ENCODE assay signal across 8 mouse cellular contexts in the genomic region with DNA sequence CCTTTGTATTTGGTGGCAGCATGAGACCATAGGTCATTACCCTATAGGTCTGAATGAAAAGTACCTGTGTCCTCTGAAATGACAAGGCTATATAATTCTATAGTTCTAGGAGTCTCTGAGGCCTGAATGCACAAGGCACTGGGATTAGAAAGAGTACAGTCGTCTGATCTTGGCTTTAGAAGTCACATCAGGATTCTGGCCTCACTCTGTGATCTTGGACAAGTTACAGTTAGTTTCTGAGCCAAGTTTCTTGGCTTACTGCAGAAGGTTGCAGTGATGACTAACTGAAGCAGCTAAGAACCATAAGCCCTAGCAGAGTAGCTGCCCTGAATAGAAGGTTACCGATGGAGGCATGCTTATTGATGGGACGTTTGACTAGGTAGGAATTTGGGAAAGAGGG. TPM values are rescaled to one million over a fixed set of nuclear protein-coding genes. Genes with fewer than 3 reads are reported as not detected.
DNase-seq lines count a peak whose midpoint lies in the region; ATAC-seq and TF ChIP-seq lines count a peak whose summit lies in the region.

No protein-coding gene starts in this region.

- no peak for ATAC-seq in forebrain, embryonic 15.5 days (replicated peaks)
- no peak for ATAC-seq in midbrain, embryonic 15.5 days (replicated peaks)

- peak overlapping the region; percentile 48 to 85 (median 70) for H3K4me3 ChIP-seq in CH12.LX (replicated peaks in 1 of 3; ENCODE audit: low read depth in 2 of 3, low read length in 2 of 3, poor library complexity in 1 of 3)
- peak overlapping the region; percentile 86 for H3K4me3 ChIP-seq in forebrain, embryonic 15.5 days
- no peak overlapping the region for H3K4me3 ChIP-seq in midbrain, embryonic 15.5 days

- no peak for TF ChIP-seq RAD21 in CH12.LX (IDR thresholded peaks at IDR 0.05; ENCODE audit: low read depth, low read length)

- WGBS in forebrain, embryonic 15.5 days = 40% methylated on average over 3 of the region's 3 CpGs
- 50% methylated on average over 3 of the region's 3 CpGs for WGBS in midbrain, embryonic 15.5 days

- no peak overlapping the region for H3K27ac ChIP-seq in CH12.LX (ENCODE audit: insufficient read depth, low read depth)
- H3K27ac ChIP-seq in forebrain, embryonic 15.5 days (replicated peaks) = peak overlapping the region; percentile 98; the same call in 1 of the 2 replicates
- H3K27ac ChIP-seq in midbrain, embryonic 15.5 days = no peak overlapping the region

- no peak for TF ChIP-seq EP300 in CH12.LX (IDR thresholded peaks at IDR 0.05; ENCODE audit: low read length)

- H3K4me1 ChIP-seq in CH12.LX (ENCODE audit: control insufficient read depth in 1 of 2, insufficient read depth in 2 of 2) = peaks cover 6 to 56% of the 10 kb centered on the region in 2 experiments
- peaks cover 23% of the 10 kb centered on the region for H3K4me1 ChIP-seq in forebrain, embryonic 15.5 days
- peaks cover 18% of the 10 kb centered on the region for H3K4me1 ChIP-seq in midbrain, embryonic 15.5 days

- no peaks in the 10 kb centered on the region for H3K27me3 ChIP-seq in CH12.LX (replicated peaks)
- no peaks in the 10 kb centered on the region for H3K27me3 ChIP-seq in forebrain, embryonic 15.5 days
- H3K27me3 ChIP-seq in midbrain, embryonic 15.5 days (replicated peaks) = no peaks in the 10 kb centered on the region

- peak overlapping the region; percentile 83 for H3K9ac ChIP-seq in CH12.LX (ENCODE audit: insufficient read depth, low read depth)
- peak overlapping the region; percentile 83; the same call in 1 of the 2 replicates for H3K9ac ChIP-seq in forebrain, embryonic 15.5 days (replicated peaks)
- H3K9ac ChIP-seq in midbrain, embryonic 15.5 days = no peak overlapping the region

- peaks cover 0 to 13% of the 10 kb centered on the region in 2 experiments for H3K36me3 ChIP-seq in CH12.LX (replicated peaks in 1 of 2; ENCODE audit: control insufficient read depth in 1 of 2, insufficient read depth in 1 of 2, low read length in 1 of 2)
- no peaks in the 10 kb centered on the region for H3K36me3 ChIP-seq in forebrain, embryonic 15.5 days
- H3K36me3 ChIP-seq in midbrain, embryonic 15.5 days (replicated peaks) = no peaks in the 10 kb centered on the region

- TF ChIP-seq POLR2A in CH12.LX (IDR thresholded peaks at IDR 0.05; ENCODE audit: low read depth, low read length) = no peak

- no peaks in the 10 kb centered on the region for H3K9me3 ChIP-seq in CH12.LX (replicated peaks; ENCODE audit: low read length)
- no peaks in the 10 kb centered on the region for H3K9me3 ChIP-seq in forebrain, embryonic 15.5 days
- H3K9me3 ChIP-seq in midbrain, embryonic 15.5 days = no peaks in the 10 kb centered on the region

- dilution Hi-C loops in CH12.LX (cut with MboI; ENCODE audit: extremely low pct_ligation_motif_present, extremely low pct_unique_long_range_greater_than_20kb, low sequenced_read_pairs) = no loop called here

- no peak for TF ChIP-seq CTCF in CH12.LX (conservative IDR thresholded peaks at IDR 0.05 in 1 of 2, IDR thresholded peaks at IDR 0.05 in 1 of 2; ENCODE audit: low read depth in 2 of 2, low read length in 2 of 2)

- peak overlapping the region; percentile 95 for H3K4me2 ChIP-seq in CH12.LX (ENCODE audit: insufficient read depth, low read depth, poor library complexity, severe bottlenecking)
- H3K4me2 ChIP-seq in forebrain, embryonic 15.5 days (replicated peaks) = peak overlapping the region; percentile 68
- peak overlapping the region; percentile 68 for H3K4me2 ChIP-seq in midbrain, embryonic 15.5 days

- in situ Hi-C loops in CH12.LX (cut with MboI; ENCODE audit: low pct_ligation_motif_present, low pct_unique_long_range_greater_than_20kb, low sequenced_read_pairs) = loop anchor here (10.0 kb wide), 3 partner anchors 69 to 771 kb away; no protein-coding TSS in a partner anchor

- peaks cover 19% of the 10 kb centered on the region for H3K79me2 ChIP-seq in CH12.LX (replicated peaks; ENCODE audit: control insufficient read depth, extremely low read depth, insufficient read depth, poor library complexity, severe bottlenecking)

- peak; percentile 23 to 78 for DNase-seq in adrenal gland, adult (ENCODE audit: inconsistent age in 2 of 2, low spot score in 1 of 2)
- DNase-seq in adrenal gland, postnatal 4 days (ENCODE audit: low spot score in 2 of 2) = no peak
- DNase-seq in CH12.LX (ENCODE audit: extremely low read depth) = no peak
- DNase-seq in kidney, adult 9 months = peak; percentile 70
- DNase-seq in urinary bladder, postnatal 10 days (ENCODE audit: low spot score) = no peak
- DNase-seq in frontal cortex, postnatal 25 days (ENCODE audit: low spot score in 2 of 2) = no peak

TF ChIP-seq in CH12.LX, 34 proteins besides CTCF, POLR2A, EP300 and RAD21:
- TF ChIP-seq MAFK (IDR thresholded peaks at IDR 0.05; ENCODE audit: insufficient replicate concordance, low read length) = peak; percentile 18; the same call in 1 of the 2 replicates
- 0 out of 2 replicates have a peak, but pooled peaks have one; percentile 12 for TF ChIP-seq MYC (IDR thresholded peaks at IDR 0.05; ENCODE audit: low read depth, low read length)
- TF ChIP-seq TBP (conservative IDR thresholded peaks at IDR 0.05; ENCODE audit: low read depth, low read length) = 0 out of 2 replicates have a peak, but pooled peaks have one; percentile 1
- TF ChIP-seq NRF1 (IDR thresholded peaks at IDR 0.05; ENCODE audit: low read depth, low read length) = no peak
- 0 out of 2 replicates have a peak, but pooled peaks have one; percentile 21 for TF ChIP-seq MXI1 (IDR thresholded peaks at IDR 0.05; ENCODE audit: low read depth, low read length)
- TF ChIP-seq ZC3H11A (IDR thresholded peaks at IDR 0.05; ENCODE audit: low read depth, low read length) = no peak
- 0 out of 2 replicates have a peak, but pooled peaks have one; percentile 29 for TF ChIP-seq UBTF (IDR thresholded peaks at IDR 0.05; ENCODE audit: low read depth, low read length)

RNA-seq across cellular contexts. Expression of gene Prcp, which starts 1.8 kb away (rescaled TPM):
- 10 to 100 TPM; 20.2 to 22.8 TPM for total RNA-seq in adrenal gland, postnatal 4 days (2021)
- total RNA-seq in CH12.LX (2012; rRNA removed) (19.7 and 20.1 TPM in 2 replicates), CH12.LX (2014; rRNA removed) (26.6 and 28.9 TPM in 2 replicates)
- 24.3 and 27.8 TPM in 2 replicates for polyA plus RNA-seq in CH12.LX (2012; ENCODE audit: insufficient read length, low read depth)
- 16.6 and 17.4 TPM in 2 replicates for polyA plus RNA-seq in forebrain, embryonic 15.5 days (2015; fragmentation: Nextera tagmentation; extraction: Ambion mirVana)
- polyA plus RNA-seq in midbrain, embryonic 15.5 days (2015; fragmentation: Nextera tagmentation; extraction: Ambion mirVana) = 20.2 and 20.5 TPM in 2 replicates

RNA-seq across cellular contexts. Expression of gene Ddias, which starts 2.0 kb away (rescaled TPM):
- total RNA-seq in adrenal gland, postnatal 4 days (2021) = 1 to 10 TPM; 4.9 to 5.1 TPM
- total RNA-seq in CH12.LX (2012; rRNA removed) = 17.5 and 18.2 TPM in 2 replicates
- 38.0 and 38.6 TPM in 2 replicates for total RNA-seq in CH12.LX (2014; rRNA removed)
- polyA plus RNA-seq in CH12.LX (2012; ENCODE audit: insufficient read length, low read depth) = 23.1 and 24.0 TPM in 2 replicates
- 7.5 and 9.3 TPM in 2 replicates for polyA plus RNA-seq in forebrain, embryonic 15.5 days (2015; fragmentation: Nextera tagmentation; extraction: Ambion mirVana)
- polyA plus RNA-seq in midbrain, embryonic 15.5 days (2015; fragmentation: Nextera tagmentation; extraction: Ambion mirVana) = 4.1 and 4.3 TPM in 2 replicates

Comparison
In these comparisons a context has a peak if more than half of its experiments do, and no peak if none do; other contexts are left out.
1. DNase-seq: peak in adrenal gland, adult (2 of 2) and kidney, adult 9 months (single experiment); none in adrenal gland, postnatal 4 days (0 of 2), CH12.LX (single experiment), urinary bladder, postnatal 10 days (single experiment) and frontal cortex, postnatal 25 days (0 of 2).
2. Peak in every context shown above with its lines, with median percentiles within 50 percentile points of each other: H3K4me2 ChIP-seq.